Mouse (Mus musculus) bone marrow, adult 2 months (tissue): Measurements from ENCODE around the gene Scin.

Experiments
- CTCF ChIP-seq: fragments of 200-500 bp; IDR thresholded peaks from 2 replicates; pipeline ENCODE4 v1.5.1; 2011; ENCODE audit warnings: low read length, control low read depth; ENCODE audit not compliant: control insufficient read depth, insufficient read depth
- POLR2A ChIP-seq: fragments of 200-500 bp; IDR thresholded peaks from 2 replicates; pipeline ENCODE4 v1.6.1; 2011; ENCODE audit warnings: low read depth, mild to moderate bottlenecking, control low read depth, low read length, borderline replicate concordance; ENCODE audit not compliant: control insufficient read depth

- TF ChIP-seq CTCF (no peak), POLR2A (no peak)
These were observed 13.3 kb upstream of the Scin start for GRCm38 (mm10) chr12:40147319-40147718.
